Mouse (Mus musculus) heart, postnatal 10 days (tissue): ENCODE data around the gene Dmtf1. TPM values are rescaled to one million over a fixed set of nuclear protein-coding genes. Genes with fewer than 3 reads are reported as not detected.
"Not testable (repeated sequence)": the region's sequence is repeated elsewhere in the genome, so short reads cannot be mapped to it uniquely, and the experiment has no call there.

Experiments used
- DNase-seq, 2 experiments: peaks; one replicate each; pipeline ENCODE4 v3.0.0; 2021
- intact Hi-C: fragments of 180-260 bp; cut with DNase I; formaldehyde crosslinking; loops from one replicate; pipeline ENCODE4 v1.15.1; 2025
- total RNA-seq, 2 experiments: library from RNA; stranded (reverse); gene quantifications; 2 replicates each; pipeline ENCODE4 v1.2.3; 2021

Dmtf1 gene
- total RNA-seq: 10 to 100 TPM; 18.4 to 19.4 TPM

- intact Hi-C loops: loop anchor here (2.0 kb wide), 2 partner anchors 61 to 165 kb away; partner anchors contain the start of genes Crot and Tmem243
- DNase-seq: peak; percentile 89 to 92
Observed at GRCm38 (mm10) chr5:9161456-9162041, at the start of gene Dmtf1. Gene Dmtf1, minus strand, starts transcription at chr5:9161776.

GRCm38 (mm10) chr5:9186467-9186866, 24.9 kb upstream of the Dmtf1 start:
- no peak for DNase-seq
- intact Hi-C loops: no loop called here

DNA sequence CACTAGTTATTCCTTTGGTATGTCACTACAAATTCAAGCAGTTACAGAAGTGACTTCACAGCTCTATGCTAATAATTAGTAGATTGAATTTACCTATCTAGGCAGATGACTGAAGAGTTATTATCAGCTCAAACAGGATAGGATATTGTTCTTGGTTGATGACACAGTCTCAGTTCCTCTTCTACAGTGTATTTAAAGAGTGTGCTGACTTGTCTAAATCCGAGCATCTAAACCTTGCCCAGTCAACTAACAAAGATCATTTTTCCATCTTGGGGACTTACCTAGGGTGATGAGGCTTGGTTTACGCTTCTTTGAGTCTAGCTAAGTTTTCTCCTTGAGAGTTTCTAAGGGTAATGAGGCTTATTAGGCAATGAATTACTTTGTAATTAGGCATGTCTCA, 11.7 kb upstream of the Dmtf1 start:
- intact Hi-C loops: no loop called here
- no peak for DNase-seq

DNA sequence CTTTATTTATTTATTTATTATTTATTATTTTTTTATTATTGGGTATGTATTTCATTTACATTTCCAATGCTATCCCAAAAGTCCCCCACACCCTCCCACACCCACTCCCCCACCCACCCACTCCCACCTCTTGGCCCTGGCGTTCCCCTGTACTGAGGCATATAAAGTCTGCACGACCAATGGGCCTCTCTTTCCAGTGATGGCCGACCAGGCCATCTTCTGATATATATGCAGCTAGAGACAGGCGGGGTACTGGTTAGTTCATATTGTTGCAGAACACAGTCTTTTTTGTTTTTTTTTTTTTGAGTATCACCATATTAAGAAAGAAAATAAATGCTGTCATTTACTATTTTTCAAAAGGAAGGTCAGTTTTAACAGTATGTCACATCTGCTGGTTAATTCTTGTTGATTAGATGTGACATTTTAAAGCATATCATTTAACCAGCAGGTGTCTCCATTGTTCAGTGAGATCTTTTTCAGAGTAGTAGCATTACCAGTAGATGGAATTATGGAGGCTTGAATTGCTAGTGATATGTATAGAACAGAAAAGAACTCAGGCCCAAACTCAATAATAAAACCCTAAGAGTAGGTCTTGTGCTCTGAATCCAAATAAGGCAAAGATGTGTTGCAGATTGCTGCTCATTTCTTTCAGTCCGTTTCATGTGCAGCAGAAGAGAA, 7.9 kb upstream of the Dmtf1 start:
- intact Hi-C loops: loop anchor here (2.0 kb wide), 1 partner anchor 257 kb away; no protein-coding TSS in a partner anchor
- not testable (repeated sequence) for DNase-seq

GRCm38 (mm10) chr5:9166366-9166765, 4.8 kb upstream of the Dmtf1 start:
- intact Hi-C loops: no loop called here
- DNase-seq: no peak

GRCm38 (mm10) chr5:9165151-9165550, 3.6 kb upstream of the Dmtf1 start:
- intact Hi-C loops: not testable (repeated sequence)
- peak in 1 of 2 experiments; percentile 8 for DNase-seq

- intact Hi-C loops: no loop called here
- no peak for DNase-seq
Observed at GRCm38 (mm10) chr5:9163411-9163810, 1.8 kb upstream of the Dmtf1 start.

DNA sequence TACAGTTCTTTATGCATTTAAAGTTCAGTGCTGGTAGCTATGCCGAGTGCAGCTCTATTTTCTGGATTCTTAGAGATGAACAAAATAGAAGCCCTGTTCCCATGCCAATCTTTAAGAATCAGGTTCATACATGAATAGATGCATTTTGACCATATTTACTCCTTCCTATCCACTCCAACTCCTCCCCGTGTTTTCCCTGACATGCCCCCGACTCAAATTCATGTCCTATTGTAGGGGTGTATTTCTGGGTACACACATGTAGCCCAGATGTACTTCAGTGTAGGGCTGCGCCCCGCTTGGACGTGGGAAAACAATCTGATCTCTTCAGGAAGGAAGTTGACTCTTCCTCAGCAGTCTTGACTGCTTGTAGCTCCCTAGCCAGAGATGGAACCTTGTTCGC, 512 bp upstream of the Dmtf1 start:
- intact Hi-C loops: no loop called here
- no peak for DNase-seq

- peak; percentile 52 to 59 for DNase-seq
- intact Hi-C loops: loop anchor here (2.0 kb wide), 2 partner anchors 60 to 164 kb away; partner anchors contain the start of genes Crot and Tmem243
Observed at GRCm38 (mm10) chr5:9160831-9161455, 633 bp downstream of the Dmtf1 start.

- intact Hi-C loops: loop anchor here (10.0 kb wide), 1 partner anchor 1103 kb away; no protein-coding TSS in a partner anchor
- no peak for DNase-seq
Observed at GRCm38 (mm10) chr5:9157336-9157735, 4.2 kb downstream of the Dmtf1 start.

- DNase-seq: no peak
- intact Hi-C loops: loop anchor here (10.0 kb wide), 1 partner anchor 1102 kb away; no protein-coding TSS in a partner anchor
Observed at GRCm38 (mm10) chr5:9156746-9157145, 4.8 kb downstream of the Dmtf1 start.

GRCm38 (mm10) chr5:9149273-9149850, 12.2 kb downstream of the Dmtf1 start:
- DNase-seq: no peak
- intact Hi-C loops: no loop called here

DNA sequence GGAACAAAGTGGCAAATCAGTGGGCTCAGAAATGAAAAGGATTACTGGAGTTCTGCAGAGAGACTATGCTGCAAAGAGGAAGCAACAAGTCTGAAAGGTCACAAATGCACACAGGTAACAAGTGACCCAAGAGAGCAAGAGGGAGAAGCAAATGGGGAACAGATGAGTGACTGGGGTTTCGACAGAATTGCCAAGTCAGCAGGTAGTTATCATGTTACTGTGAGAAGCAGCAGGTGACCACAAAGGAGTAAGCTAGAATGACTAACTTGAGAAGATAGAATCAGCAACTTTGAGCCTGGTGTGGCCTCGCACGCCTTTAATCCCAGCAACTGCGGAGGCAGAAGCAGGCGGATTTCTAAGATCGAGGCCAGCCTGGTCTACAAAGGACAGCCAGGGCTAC, 19.2 kb downstream of the Dmtf1 start:
- DNase-seq: no peak
- intact Hi-C loops: no loop called here

DNA sequence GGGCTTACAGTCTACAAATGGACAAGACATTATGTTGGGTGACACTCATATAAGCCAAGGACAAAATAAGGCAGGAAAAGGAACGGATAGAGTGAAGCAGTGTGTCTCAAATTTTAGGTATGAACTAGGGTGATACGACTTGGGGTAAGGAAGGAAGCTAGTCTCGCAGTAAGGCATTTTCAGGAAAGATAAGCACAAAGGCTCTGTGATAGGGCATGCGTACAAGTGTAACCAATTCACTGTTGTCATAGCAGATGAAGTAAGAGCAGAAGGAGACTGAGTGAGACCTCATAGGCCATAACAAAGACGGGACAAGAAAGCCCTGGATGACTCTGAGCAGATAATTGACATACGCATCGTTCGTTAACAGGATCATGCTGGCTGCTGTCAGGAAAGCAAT, 20.9 kb downstream of the Dmtf1 start:
- intact Hi-C loops: no loop called here
- DNase-seq: no peak

GRCm38 (mm10) chr5:9135588-9135987, 26.0 kb downstream of the Dmtf1 start:
- DNase-seq: no peak
- intact Hi-C loops: no loop called here

- intact Hi-C loops: no loop called here
- no peak for DNase-seq
Observed at GRCm38 (mm10) chr5:9131786-9132185, 29.8 kb downstream of the Dmtf1 start.

- no peak for DNase-seq
- intact Hi-C loops: no loop called here
Observed at GRCm38 (mm10) chr5:9128566-9128965, 33.0 kb downstream of the Dmtf1 start.

DNA sequence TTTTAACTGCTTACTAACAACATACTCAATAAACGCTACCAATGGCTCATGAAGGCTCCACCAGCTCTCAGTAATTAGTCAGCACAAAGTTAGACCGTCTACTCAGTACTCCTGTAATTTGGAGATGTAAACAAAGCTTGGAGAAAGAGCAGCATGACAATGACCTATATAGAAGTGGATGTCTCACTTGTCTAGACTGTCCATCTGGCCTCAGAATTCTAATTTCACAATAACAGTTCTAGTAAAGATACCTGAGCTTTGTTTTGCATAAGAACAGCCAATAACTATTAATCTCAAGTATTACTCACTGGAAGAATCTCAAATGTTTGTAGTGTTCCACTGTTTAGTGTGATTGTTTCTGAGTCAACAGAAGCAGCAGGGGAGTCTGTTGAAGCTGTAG, 37.4 kb downstream of the Dmtf1 start:
- no peak for DNase-seq
- intact Hi-C loops: no loop called here

GRCm38 (mm10) chr5:9114162-9114561, 47.4 kb downstream of the Dmtf1 start:
- no peak for DNase-seq
- intact Hi-C loops: loop anchor here (5.0 kb wide), 2 partner anchors 172 to 247 kb away; no protein-coding TSS in a partner anchor

- intact Hi-C loops: loop anchor here (5.0 kb wide), 2 partner anchors 169 to 244 kb away; no protein-coding TSS in a partner anchor
- peak; percentile 60 to 74 for DNase-seq
Observed at GRCm38 (mm10) chr5:9111759-9112158, 49.8 kb downstream of the Dmtf1 start.

- intact Hi-C loops: loop anchor here (5.0 kb wide), 2 partner anchors 169 to 244 kb away; no protein-coding TSS in a partner anchor
- DNase-seq: no peak
Observed at GRCm38 (mm10) chr5:9111285-9111684, 50.3 kb downstream of the Dmtf1 start.
